Mouse (Mus musculus) thymus, postnatal 10 days (tissue): ENCODE results near the gene Pold1.

Experiments
- DNase-seq, 2 experiments: peaks; one replicate each; pipeline ENCODE4 v3.0.0; 2021; ENCODE audit warnings: low spot score in 2 of 2

The Pold1 gene

DNA sequence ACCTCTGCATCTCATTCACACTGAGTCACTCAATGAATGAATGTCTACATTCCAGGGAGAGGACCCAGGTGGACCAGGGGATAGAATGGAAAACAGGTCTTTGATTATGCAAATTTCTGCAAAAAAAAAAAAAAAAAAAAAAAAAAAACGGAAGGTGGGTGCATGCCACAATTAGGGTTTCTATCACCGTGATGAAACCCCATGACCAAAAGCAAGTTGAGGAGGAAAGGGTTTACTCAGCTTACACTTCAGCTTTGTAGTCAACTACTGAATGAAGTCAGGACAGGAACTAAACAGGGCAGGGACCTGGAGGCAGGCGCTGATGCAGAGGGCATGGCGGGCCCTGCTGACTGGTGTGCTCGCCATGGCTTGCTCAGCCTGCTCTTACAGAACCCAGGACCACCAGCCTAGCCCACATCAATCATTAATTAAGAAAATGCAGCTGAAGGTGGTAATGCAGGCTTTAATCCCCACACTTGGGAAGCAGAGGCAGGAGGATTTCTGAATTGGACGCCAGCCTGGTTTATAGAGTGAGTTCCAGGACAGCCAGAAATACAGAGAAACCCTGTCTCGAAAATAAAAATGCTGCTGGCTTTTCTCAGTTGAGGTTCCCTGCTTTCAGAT, 63.0 kb downstream of the Pold1 start:
- no peak for DNase-seq

DNA sequence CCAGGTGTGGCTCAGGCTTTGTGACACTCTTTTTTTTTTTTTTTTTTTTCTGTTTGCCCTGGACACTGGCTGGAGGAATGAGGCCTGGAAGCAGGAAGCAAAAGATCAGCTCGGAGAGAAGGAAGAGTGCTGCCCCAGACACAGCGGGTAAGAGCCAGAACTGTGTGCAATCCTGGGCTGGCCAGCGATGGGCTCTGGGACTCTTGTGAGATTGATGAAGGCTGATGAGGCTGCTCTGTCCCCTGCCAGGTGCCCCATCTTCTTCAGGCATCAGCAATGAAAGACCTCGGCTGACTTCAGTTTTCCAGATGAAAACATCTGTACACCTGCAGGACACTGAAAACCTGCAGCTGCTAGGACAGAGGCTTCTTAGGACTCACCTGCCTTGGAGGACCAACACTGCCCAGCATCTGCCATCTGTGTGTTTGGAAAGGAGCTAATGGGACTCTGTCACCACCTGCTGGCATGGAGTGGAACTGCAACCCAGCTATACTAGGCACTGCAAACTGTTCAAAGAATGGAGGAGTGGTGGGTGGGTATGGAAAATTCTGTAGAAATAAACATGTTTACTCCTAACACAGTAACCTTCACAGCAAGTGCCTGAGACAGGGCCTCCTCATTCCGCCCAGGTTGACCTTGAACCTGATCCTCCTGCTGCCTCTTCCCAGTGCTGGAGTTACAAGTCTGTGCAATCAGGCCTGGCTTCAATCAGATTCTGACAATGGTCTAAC, 63.6 kb downstream of the Pold1 start:
- peak in 1 of 2 experiments; percentile 74 for DNase-seq

DNA sequence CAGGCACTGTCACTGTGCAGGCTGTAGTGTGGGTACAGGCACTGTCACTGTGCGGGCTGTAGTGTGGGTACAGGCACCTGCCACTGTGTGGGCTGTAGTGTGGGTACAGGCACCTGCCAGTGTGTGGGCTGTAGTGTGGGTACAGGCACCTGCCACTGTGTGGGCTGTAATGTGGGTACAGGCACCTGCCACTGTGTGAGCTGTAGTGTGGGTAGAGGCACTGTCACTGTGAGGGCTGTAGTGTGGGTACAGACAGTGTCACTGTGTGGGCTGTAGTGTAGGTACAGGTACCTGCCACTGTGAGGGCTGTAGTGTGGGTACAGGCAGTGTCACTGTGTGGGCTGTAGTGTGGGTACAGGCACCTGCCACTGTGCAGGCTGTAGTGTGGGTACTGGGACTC, 64.5 kb downstream of the Pold1 start:
- no peak for DNase-seq

DNA sequence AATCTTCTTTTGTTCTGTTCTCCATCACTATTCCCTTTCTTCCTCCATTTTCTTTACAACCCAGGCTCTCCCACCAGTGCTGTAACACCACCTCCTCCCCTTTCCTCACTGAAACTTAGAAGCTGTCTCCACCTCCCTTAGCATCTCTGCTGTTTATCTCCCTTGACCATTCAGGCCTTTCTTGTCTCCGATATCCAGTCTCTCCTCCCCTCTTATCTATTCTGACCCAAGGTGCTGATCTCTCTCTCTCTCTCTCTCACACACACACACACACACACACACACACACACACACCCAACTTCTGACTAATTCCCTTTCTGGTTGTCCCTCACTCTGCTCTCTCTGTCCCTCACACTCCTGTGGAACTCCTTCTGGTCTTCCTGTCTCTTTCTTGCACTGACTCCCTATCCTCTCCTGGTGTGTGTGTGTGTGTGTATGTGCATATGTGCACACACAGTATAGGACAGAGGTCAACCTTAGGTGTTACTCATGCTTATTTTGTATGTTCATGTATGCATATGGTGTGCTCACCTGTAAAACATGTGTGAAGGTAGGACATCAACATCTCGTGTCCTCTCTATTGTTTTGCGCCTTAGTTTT, 65.7 kb downstream of the Pold1 start:
- DNase-seq, result no peak
